Mouse (Mus musculus): ENCODE results near the gene Tarm1.

DNA sequence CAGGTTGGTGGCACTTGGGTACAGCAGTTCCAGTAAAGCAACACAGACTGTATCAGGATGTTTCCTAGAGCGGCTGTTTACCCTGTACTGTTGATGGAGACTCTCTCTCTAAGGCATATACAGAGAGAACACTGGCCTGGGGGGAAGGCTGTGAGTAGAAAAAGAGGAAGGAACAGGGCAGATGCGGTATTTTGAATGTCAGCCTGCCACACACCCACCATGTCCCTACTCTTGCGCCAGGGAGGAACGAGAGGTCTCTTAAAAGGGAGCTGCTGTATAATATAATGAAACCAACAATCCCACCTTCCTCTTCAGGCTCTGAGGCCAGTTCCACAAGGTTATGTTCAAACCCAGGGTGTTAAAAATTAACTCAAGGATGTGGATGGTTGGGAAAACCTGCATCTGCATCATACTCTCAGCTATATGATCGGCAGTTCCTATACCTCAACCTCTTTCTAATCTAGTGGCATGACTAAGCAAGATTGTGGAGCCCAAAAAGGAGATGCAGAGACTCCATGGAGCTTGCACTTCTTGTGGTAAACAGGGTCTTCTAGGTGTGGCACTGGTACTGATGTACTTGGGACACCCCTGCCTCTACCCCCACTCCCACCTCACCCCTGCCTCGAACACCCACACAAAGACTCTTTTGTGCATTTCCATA lies 20.3 kb downstream of the Tarm1 start:
- no peak for TF ChIP-seq CTCF (IDR thresholded peaks at IDR 0.05; ENCODE audit: control insufficient read depth, insufficient read depth, insufficient read length)
- TF ChIP-seq CEBPB (IDR thresholded peaks at IDR 0.05; ENCODE audit: low read depth), result no peak
- TF ChIP-seq FOSL1 (IDR thresholded peaks at IDR 0.05; ENCODE audit: insufficient read depth, low read length, poor library complexity, severe bottlenecking), result no peak
